Mouse (Mus musculus): Measurements from ENCODE around the gene Slc24a3. TPM values are rescaled to one million over a fixed set of nuclear protein-coding genes. Genes with fewer than 3 reads are reported as not detected.

Gene Slc24a3
- total and polyA plus RNA-seq, 3 experiments = not detected

DNA sequence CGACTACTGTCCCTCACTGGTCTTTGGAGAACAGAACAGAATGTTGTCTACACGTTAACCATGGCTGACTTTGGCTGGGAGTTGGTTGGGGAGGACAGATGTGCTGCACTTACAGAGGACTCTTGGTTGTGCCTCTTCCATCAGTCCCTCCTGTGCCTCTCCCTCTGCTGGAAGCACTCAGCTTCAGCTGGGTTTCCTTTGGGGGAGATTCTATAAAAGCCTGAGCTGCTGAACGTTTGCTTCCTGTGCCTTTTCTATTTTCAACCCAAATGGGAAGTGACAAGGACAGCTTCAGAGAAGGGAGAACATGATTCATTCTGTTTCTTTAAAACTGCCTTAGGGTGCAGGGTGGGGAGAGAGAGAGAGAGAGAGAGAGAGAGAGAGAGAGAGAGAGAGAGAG, 28.5 kb downstream of the Slc24a3 start:
- Histone ChIP-seq H3K4me3 (ENCODE audit: control insufficient read depth in 1 of 2, insufficient read depth in 1 of 2, low read depth in 2 of 2, low read length in 2 of 2) (no peak overlapping the region), H3K9ac (ENCODE audit: control insufficient read depth, low read depth, low read length, poor library complexity, severe bottlenecking) (no peak overlapping the region), H3K36me3 (ENCODE audit: control insufficient read depth in 1 of 2, insufficient read depth in 2 of 2, low read length in 2 of 2) (no peaks in the 10 kb centered on the region), H3K9me3 (replicated peaks; ENCODE audit: insufficient read depth, low read length) (no peaks in the 10 kb centered on the region), H3K79me2 (ENCODE audit: control insufficient read depth, insufficient read depth, low read length, poor library complexity) (no peaks in the 10 kb centered on the region), H3K27ac (ENCODE audit: control insufficient read depth, low read depth, low read length) (no peak overlapping the region), H3K27me3 (ENCODE audit: control insufficient read depth in 1 of 2, insufficient read depth in 2 of 2, low read length in 2 of 2) (no peaks in the 10 kb centered on the region), H3K4me1 (ENCODE audit: control insufficient read depth in 1 of 2, insufficient read depth in 2 of 2, low read length in 2 of 2) (no peaks in the 10 kb centered on the region)
- DNase-seq (ENCODE audit: low read depth, low spot score) = no peak
- TF ChIP-seq E2F4 (IDR thresholded peaks at IDR 0.05; ENCODE audit: borderline replicate concordance, low read depth, low read length) (no peak), ZC3H11A (IDR thresholded peaks at IDR 0.05; ENCODE audit: low read depth, low read length) (no peak), HCFC1 (IDR thresholded peaks at IDR 0.05; ENCODE audit: low read depth, low read length) (no peak), MEF2A (IDR thresholded peaks at IDR 0.05; ENCODE audit: extremely low read depth, insufficient replicate concordance, low read depth, low read length, poor library complexity, severe bottlenecking) (no peak), KAT2A (conservative IDR thresholded peaks at IDR 0.05; ENCODE audit: low read depth, low read length) (no peak), NELFE (IDR thresholded peaks at IDR 0.05; ENCODE audit: low read depth, low read length) (no peak), SMC3 (IDR thresholded peaks at IDR 0.05; ENCODE audit: low read depth, low read length) (no peak), TBP (IDR thresholded peaks at IDR 0.05; ENCODE audit: low read depth, low read length) (no peak), CHD2 (IDR thresholded peaks at IDR 0.05; ENCODE audit: low read length) (no peak)

DNA sequence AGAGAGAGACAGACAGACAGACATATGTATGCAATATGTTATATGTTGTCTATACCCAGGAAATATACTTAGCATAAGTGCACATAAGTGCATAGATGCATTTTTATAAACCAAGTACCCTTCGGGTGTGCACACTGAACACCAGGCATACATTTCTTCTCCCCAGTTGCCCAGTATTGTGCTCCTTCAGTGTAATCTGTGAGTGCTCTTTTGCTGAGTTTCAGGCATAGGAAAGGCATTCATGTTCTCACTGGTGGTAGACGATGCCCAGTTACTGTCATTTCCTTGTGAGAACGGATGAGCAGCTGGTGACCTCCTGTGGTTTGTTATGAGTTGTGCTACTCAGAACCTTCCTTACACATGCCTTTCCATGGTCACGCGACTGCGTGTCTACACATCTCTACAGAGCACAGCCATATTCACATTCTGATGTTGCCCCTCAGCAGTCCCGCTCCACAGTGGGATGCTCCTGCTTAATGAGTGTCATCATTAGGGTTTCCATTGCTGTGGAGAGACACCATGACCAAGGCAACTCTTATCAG, 29.0 kb downstream of the Slc24a3 start:
- no peak for DNase-seq (ENCODE audit: low read depth, low spot score)
- Histone ChIP-seq H3K27me3 (ENCODE audit: control insufficient read depth in 1 of 2, insufficient read depth in 2 of 2, low read length in 2 of 2) (no peaks in the 10 kb centered on the region), H3K9ac (ENCODE audit: control insufficient read depth, low read depth, low read length, poor library complexity, severe bottlenecking) (no peak overlapping the region), H3K4me3 (ENCODE audit: control insufficient read depth in 1 of 2, insufficient read depth in 1 of 2, low read depth in 2 of 2, low read length in 2 of 2) (no peak overlapping the region), H3K36me3 (ENCODE audit: control insufficient read depth in 1 of 2, insufficient read depth in 2 of 2, low read length in 2 of 2) (no peaks in the 10 kb centered on the region), H3K4me1 (ENCODE audit: control insufficient read depth in 1 of 2, insufficient read depth in 2 of 2, low read length in 2 of 2) (no peaks in the 10 kb centered on the region), H3K27ac (ENCODE audit: control insufficient read depth, low read depth, low read length) (no peak overlapping the region), H3K79me2 (ENCODE audit: control insufficient read depth, insufficient read depth, low read length, poor library complexity) (no peaks in the 10 kb centered on the region), H3K9me3 (replicated peaks; ENCODE audit: insufficient read depth, low read length) (no peaks in the 10 kb centered on the region)
- no peak for TF ChIP-seq ZMIZ1 (IDR thresholded peaks at IDR 0.05; ENCODE audit: low read depth, low read length)
- TF ChIP-seq EP300 (IDR thresholded peaks at IDR 0.05; ENCODE audit: low read depth in 1 of 2, low read length in 2 of 2) = no peak
- TF ChIP-seq KAT2A (conservative IDR thresholded peaks at IDR 0.05; ENCODE audit: low read depth, low read length) = no peak
- TF ChIP-seq MYC (IDR thresholded peaks at IDR 0.05; ENCODE audit: low read depth, low read length) = no peak
- no peak for TF ChIP-seq SMC3 (IDR thresholded peaks at IDR 0.05; ENCODE audit: low read depth, low read length)
- no peak for TF ChIP-seq CHD1 (IDR thresholded peaks at IDR 0.05; ENCODE audit: low read depth, low read length)
- no peak for TF ChIP-seq POLR2AphosphoS2 (IDR thresholded peaks at IDR 0.05; ENCODE audit: low read length)
- no peak for TF ChIP-seq RAD21 (IDR thresholded peaks at IDR 0.05; ENCODE audit: low read depth, low read length)
- TF ChIP-seq HCFC1 (IDR thresholded peaks at IDR 0.05; ENCODE audit: low read depth, low read length) = no peak
- TF ChIP-seq UBTF (IDR thresholded peaks at IDR 0.05; ENCODE audit: borderline replicate concordance, insufficient read depth, low read depth, low read length) = no peak
- no peak for TF ChIP-seq ZNF384 (IDR thresholded peaks at IDR 0.05; ENCODE audit: low read depth, low read length)
- TF ChIP-seq MEF2A (IDR thresholded peaks at IDR 0.05; ENCODE audit: extremely low read depth, insufficient replicate concordance, low read depth, low read length, poor library complexity, severe bottlenecking) = no peak
- TF ChIP-seq TAL1 (IDR thresholded peaks at IDR 0.05; ENCODE audit: low read length) = no peak
- no peak for TF ChIP-seq BHLHE40 (IDR thresholded peaks at IDR 0.05; ENCODE audit: borderline replicate concordance, low read depth, low read length)
- no peak for TF ChIP-seq RCOR1 (IDR thresholded peaks at IDR 0.05; ENCODE audit: low read depth, low read length)
- no peak for TF ChIP-seq ETS1 (IDR thresholded peaks at IDR 0.05; ENCODE audit: low read depth, low read length)
- no peak for TF ChIP-seq E2F4 (IDR thresholded peaks at IDR 0.05; ENCODE audit: borderline replicate concordance, low read depth, low read length)
- no peak for TF ChIP-seq POLR2A (IDR thresholded peaks at IDR 0.05; ENCODE audit: control insufficient read depth in 1 of 2, insufficient read depth in 1 of 2, low read depth in 1 of 2, low read length in 2 of 2, poor library complexity in 1 of 2)
- TF ChIP-seq SIN3A (IDR thresholded peaks at IDR 0.05; ENCODE audit: low read length) = no peak
- no peak for TF ChIP-seq GABPA (IDR thresholded peaks at IDR 0.05; ENCODE audit: low read depth, low read length)
